In the genomic region with DNA sequence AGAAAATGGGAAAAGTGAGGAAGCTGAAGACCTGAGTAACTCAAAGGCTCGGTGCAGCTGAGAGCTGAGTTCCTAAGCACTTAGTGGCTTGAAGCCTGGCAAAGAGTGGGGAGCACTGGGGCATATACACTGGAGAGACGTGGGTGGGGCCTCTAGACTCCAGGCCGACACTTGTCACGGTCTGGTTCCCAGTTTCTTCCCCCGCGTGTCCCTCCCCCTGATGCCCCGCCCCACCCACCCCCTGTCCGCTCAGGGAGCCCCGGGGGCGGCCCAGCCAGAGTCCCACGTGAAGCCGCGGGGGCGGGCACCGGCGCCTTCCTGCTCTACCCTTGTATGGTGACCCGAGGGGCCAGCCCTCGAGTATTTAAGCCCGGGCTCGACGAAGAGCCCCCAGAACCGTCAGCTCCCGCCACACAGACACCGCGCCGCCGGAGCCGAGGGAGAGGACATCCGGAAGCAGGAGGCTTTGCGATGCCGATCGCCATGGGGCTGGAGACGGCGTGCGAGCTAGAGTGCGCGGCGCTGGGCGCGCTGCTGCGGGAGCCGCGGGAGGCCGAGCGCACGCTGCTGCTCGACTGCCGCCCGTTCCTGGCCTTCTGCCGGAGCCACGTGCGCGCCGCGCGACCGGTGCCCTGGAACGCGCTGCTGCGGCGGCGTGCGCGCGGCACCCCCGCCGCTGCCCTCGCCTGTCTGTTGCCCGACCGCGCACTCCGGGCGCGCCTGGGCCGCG, we compare ENCODE assay signal across 8 mouse cellular contexts. TPM values are rescaled to one million over a fixed set of nuclear protein-coding genes. Genes with fewer than 3 reads are reported as not detected.
DNase-seq lines count a peak whose midpoint lies in the region; ATAC-seq lines count a peak whose summit lies in the region.

Gene Dusp2, plus strand, starts transcription at position 393 of the 730 bp plus-strand sequence.

- DNase-seq in T-cell, adult 2 months (ENCODE audit: low spot score): peak; percentile 96
- peak; percentile 80 for DNase-seq in gastrocnemius, postnatal 14 days
- peak; percentile 65 to 69 for DNase-seq in left cerebral cortex, postnatal 14 days (ENCODE audit: low spot score in 2 of 2)
- DNase-seq in right cerebral cortex, adult 2 months (ENCODE audit: low spot score in 2 of 2): peak; percentile 59 to 61
- peak; percentile 59 for DNase-seq in urinary bladder, adult 2 months (ENCODE audit: low spot score)

- ATAC-seq in common myeloid progenitor, adult 5-6 weeks (replicated peaks; ENCODE audit: low read depth, poor library complexity, severe bottlenecking): peak; percentile 59
- peak; percentile 46 for ATAC-seq in inflammation-experienced regulatory T-cells, adult 6 months
- peak; percentile 56 for ATAC-seq in megakaryocyte progenitor cell, adult 5-6 weeks (replicated peaks; ENCODE audit: poor library complexity)

- intact Hi-C loops in gastrocnemius, postnatal 14 days (cut with DNase I; ENCODE audit: low total_unique reads): loop anchor here (10.0 kb wide), 1 partner anchor 91 kb away; the partner anchor contains the start of genes Ciao1 and Tmem127
- intact Hi-C loops in left cerebral cortex, postnatal 14 days (cut with DNase I): no loop called here

RNA-seq across cellular contexts. Expression of gene Dusp2, which starts in this region (rescaled TPM):
- 144 and 157 TPM in 2 replicates for total RNA-seq in common myeloid progenitor, adult 5-6 weeks (2017)
- 1 to 10 TPM; 1.6 TPM for total RNA-seq in gastrocnemius, postnatal 14 days (2021)
- 10 to 100 TPM; 26.0 to 29.5 (median 27.9) TPM for polyA plus RNA-seq in inflammation-experienced regulatory T-cells, adult 6 months (2017; shearing (Covaris generic))
- 1 to 10 TPM; 2.8 to 4.1 TPM for total RNA-seq in left cerebral cortex, postnatal 14 days (2021)
- 76.0 and 76.5 TPM in 2 replicates for total RNA-seq in megakaryocyte progenitor cell, adult 5-6 weeks (2015)
- 83.2 and 90.0 TPM in 2 replicates for total RNA-seq in megakaryocyte progenitor cell, adult 5-6 weeks (2017)
- polyA plus RNA-seq in urinary bladder, adult 2 months (2012; rRNA removed): 2.9 and 3.0 TPM in 2 replicates

Comparison
In these comparisons a context has a peak if more than half of its experiments do, and no peak if none do; other contexts are left out.
1. Peak in every context shown above with its lines: DNase-seq and ATAC-seq.
2. RNA of gene Dusp2 (total RNA-seq): 144 to 157 TPM in common myeloid progenitor, adult 5-6 weeks and 76.0 to 90.0 TPM in megakaryocyte progenitor cell, adult 5-6 weeks; 2.8 to 4.1 TPM in left cerebral cortex, postnatal 14 days and 1.6 TPM in gastrocnemius, postnatal 14 days; every median in the first group is over 10 times any median in the second.